In the genomic region with DNA sequence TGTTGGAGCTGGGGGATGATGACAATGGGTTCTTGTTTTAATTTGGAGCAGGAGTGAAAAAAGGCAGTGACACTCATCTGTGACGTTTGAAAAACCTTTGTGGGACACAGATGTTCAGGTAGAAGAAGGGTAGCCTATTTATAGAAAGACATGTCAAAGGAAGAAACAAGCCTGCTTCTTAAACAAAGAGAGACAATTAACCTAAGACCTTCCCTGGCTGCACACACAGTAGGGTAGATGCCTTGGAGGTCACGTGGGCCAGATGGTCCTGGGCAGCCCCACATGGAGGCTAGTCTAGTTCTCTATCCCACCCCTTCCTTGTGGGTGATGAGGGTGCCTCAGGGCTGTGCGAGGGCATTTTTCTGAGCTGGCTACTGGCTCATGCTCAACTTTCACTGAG, we compare ENCODE assay signal across 16 mouse cellular contexts. TPM values are rescaled to one million over a fixed set of nuclear protein-coding genes. Genes with fewer than 3 reads are reported as not detected.
DNase-seq lines count a peak whose midpoint lies in the region; ATAC-seq and TF ChIP-seq lines count a peak whose summit lies in the region.
"Had no signal": no experiment of that assay in that cellular context is flagged by ENCODE, and none has a peak within 500 bp of the region (broad histone marks: within the 10 kb centered on the region; RNA-seq: fewer than 3 reads in every experiment).

No protein-coding gene starts in this region.

- H3K4me1 ChIP-seq in forebrain, postnatal 0 days (ENCODE audit: insufficient read depth): peaks cover 3% of the 10 kb centered on the region; the same call in 1 of the 2 replicates
- H3K4me1 ChIP-seq: lung, embryonic 15.5 days had no signal

- intact Hi-C loops in gastrocnemius, adult 2 months (cut with DNase I): no loop called here
- intact Hi-C loops in gastrocnemius, postnatal 36 days (cut with DNase I): no loop called here
- intact Hi-C loops in heart, postnatal 10 days (cut with DNase I): loop anchor here (5.0 kb wide), 1 partner anchor 67 kb away; no protein-coding TSS in a partner anchor

- TF ChIP-seq CTCF in gastrocnemius, adult 2 months (IDR thresholded peaks at IDR 0.05): no peak
- no peak for TF ChIP-seq CTCF in forebrain, postnatal 0 days (IDR thresholded peaks at IDR 0.05; ENCODE audit: low read depth)

- no peak overlapping the region for H3K9ac ChIP-seq in forebrain, postnatal 0 days
- H3K9ac ChIP-seq: lung, embryonic 15.5 days had no signal

- 23% methylated on average over 3 of the region's 3 CpGs for WGBS in forebrain, postnatal 0 days

- no peaks in the 10 kb centered on the region for H3K36me3 ChIP-seq in forebrain, postnatal 0 days (ENCODE audit: insufficient read depth)
- H3K36me3 ChIP-seq: lung, embryonic 15.5 days had no signal

- no peak for ATAC-seq in forebrain, postnatal 0 days
- no peak for ATAC-seq in megakaryocyte-erythroid progenitor cell, adult 5-6 weeks (replicated peaks; ENCODE audit: low FRiP score, low TSS enrichment, poor library complexity, severe bottlenecking)

- no peak overlapping the region for H3K4me2 ChIP-seq in forebrain, postnatal 0 days (ENCODE audit: low read depth)
- H3K4me2 ChIP-seq: lung, embryonic 15.5 days had no signal

- no peaks in the 10 kb centered on the region for H3K9me3 ChIP-seq in forebrain, postnatal 0 days (ENCODE audit: low read length)
- H3K9me3 ChIP-seq: lung, embryonic 15.5 days had no signal

- H3K4me3 ChIP-seq in gastrocnemius, adult 2 months: no peak overlapping the region
- no peak overlapping the region for H3K4me3 ChIP-seq in forebrain, postnatal 0 days (ENCODE audit: low read depth, low read length)
- H3K4me3 ChIP-seq: erythroblast, embryonic 14.5 days; lung, embryonic 15.5 days had no signal

- no peak for DNase-seq in gastrocnemius, adult 2 months
- no peak for DNase-seq in gastrocnemius, postnatal 36 days
- peak; percentile 26 for DNase-seq in retina, embryonic 14.5 days (ENCODE audit: low spot score)
- DNase-seq in retina, postnatal 1 day: no peak
- DNase-seq in forebrain, postnatal 0 days: no peak
- no peak for DNase-seq in heart, postnatal 10 days
- no peak for DNase-seq in layer of hippocampus, postnatal 36 days
- DNase-seq: B cell, adult 2 months; cerebellum, adult 11 months; heart, postnatal 4 days; kidney, adult 8-10 months; right cerebral cortex, postnatal 14 days had no signal

- no peaks in the 10 kb centered on the region for H3K27me3 ChIP-seq in forebrain, postnatal 0 days (ENCODE audit: insufficient read depth, low read length)
- H3K27me3 ChIP-seq: lung, embryonic 15.5 days had no signal

- 0 out of 2 replicates have a peak overlapping the region, but pooled peaks have one; percentile 68 for H3K27ac ChIP-seq in gastrocnemius, adult 2 months
- H3K27ac ChIP-seq in forebrain, postnatal 0 days (ENCODE audit: low read depth, low read length): peak overlapping the region; percentile 59; the same call in 1 of the 2 replicates
- H3K27ac ChIP-seq: lung, embryonic 15.5 days had no signal

RNA-seq across cellular contexts. Expression of a gene that starts 45.3 kb away (rescaled TPM):
- total RNA-seq in gastrocnemius, adult 2 months (2021): not detected
- under 1 TPM in 1 of 2 experiments, not detected in 1; 0.59 TPM for total RNA-seq in gastrocnemius, postnatal 36 days (2021)
- total RNA-seq in forebrain, postnatal 0 days (2014; rRNA removed): 0.10 TPM in 1 of 2 replicates, not detected in the other
- 0.24 and 0.52 TPM in 2 replicates for polyA plus RNA-seq in forebrain, postnatal 0 days (2015; fragmentation: Nextera tagmentation; extraction: Ambion mirVana)
- 1 to 10 TPM in 1 of 2 experiments, under 1 TPM in 1; 0.87 to 1.1 TPM for total RNA-seq in heart, postnatal 10 days (2021)
- 3.2 and 3.7 TPM in 2 replicates for total RNA-seq in megakaryocyte-erythroid progenitor cell, adult 5-6 weeks (2014; fragmentation: Nextera tagmentation)
- not detected in 2 replicates for total RNA-seq in megakaryocyte-erythroid progenitor cell, adult 5-6 weeks (2017)
- not detected for total RNA-seq in layer of hippocampus, postnatal 36 days (2021)
- total RNA-seq: megakaryocyte progenitor cell, adult 5-6 weeks had no signal
- polyA plus RNA-seq: erythroblast, embryonic 14.5 days had no signal

RNA-seq across cellular contexts. Expression of a gene that starts 45.8 kb away (rescaled TPM):
- not detected for total RNA-seq in gastrocnemius, adult 2 months (2021)
- under 1 TPM in 1 of 2 experiments, not detected in 1; 0.87 TPM for total RNA-seq in gastrocnemius, postnatal 36 days (2021)
- total RNA-seq in forebrain, postnatal 0 days (2014; rRNA removed): not detected in 2 replicates
- polyA plus RNA-seq in forebrain, postnatal 0 days (2015; fragmentation: Nextera tagmentation; extraction: Ambion mirVana): 0.05 TPM in 1 of 2 replicates, not detected in the other
- under 1 TPM; 0.22 to 0.52 TPM for total RNA-seq in heart, postnatal 10 days (2021)
- 2.4 and 3.2 TPM in 2 replicates for total RNA-seq in megakaryocyte-erythroid progenitor cell, adult 5-6 weeks (2014; fragmentation: Nextera tagmentation)
- total RNA-seq in megakaryocyte-erythroid progenitor cell, adult 5-6 weeks (2017): not detected in 2 replicates
- under 1 TPM in 1 of 2 experiments, not detected in 1; 0.35 TPM for total RNA-seq in layer of hippocampus, postnatal 36 days (2021)
- polyA plus RNA-seq: erythroblast, embryonic 14.5 days had no signal

RNA-seq across cellular contexts. Expression of a gene that starts 55.5 kb away (rescaled TPM):
- under 1 TPM; 0.31 to 0.53 TPM for total RNA-seq in gastrocnemius, adult 2 months (2021)
- under 1 TPM; 0.42 to 0.43 TPM for total RNA-seq in gastrocnemius, postnatal 36 days (2021)
- total RNA-seq in forebrain, postnatal 0 days (2014; rRNA removed): 0.62 and 0.90 TPM in 2 replicates
- polyA plus RNA-seq in forebrain, postnatal 0 days (2015; fragmentation: Nextera tagmentation; extraction: Ambion mirVana): 0.26 and 0.42 TPM in 2 replicates
- 1 to 10 TPM; 2.6 to 3.0 TPM for total RNA-seq in heart, postnatal 10 days (2021)
- 0.50 and 0.99 TPM in 2 replicates for total RNA-seq in megakaryocyte-erythroid progenitor cell, adult 5-6 weeks (2014; fragmentation: Nextera tagmentation)
- total RNA-seq in megakaryocyte-erythroid progenitor cell, adult 5-6 weeks (2017): 0.56 TPM in 1 of 2 replicates, not detected in the other
- 1 to 10 TPM; 1.1 to 1.3 TPM for total RNA-seq in layer of hippocampus, postnatal 36 days (2021)
